Mouse (Mus musculus): Measurements from ENCODE around the gene Jak3. TPM values are rescaled to one million over a fixed set of nuclear protein-coding genes. Genes with fewer than 3 reads are reported as not detected.
A peak's percentile ranks its signal among the peaks of the same experiment; 100 is the strongest.

Jak3 gene
- polyA plus RNA-seq, 1 experiment, result 20.3 TPM

- Histone ChIP-seq H3K27ac (ENCODE audit: insufficient read depth, low read depth, low read length) (no peak overlapping the region), H3K4me3 (ENCODE audit: low read depth, low read length) (no peak overlapping the region), H3K4me1 (ENCODE audit: control insufficient read depth, insufficient read depth, insufficient read length, low read length) (peaks cover 19% of the 10 kb centered on the region), H3K27me3 (ENCODE audit: control insufficient read depth, insufficient read depth, low read length) (no peaks in the 10 kb centered on the region; the same call in 1 of the 2 replicates), H3K36me3 (ENCODE audit: control insufficient read depth, insufficient read depth, low read length) (no peaks in the 10 kb centered on the region)
- TF ChIP-seq CTCF (IDR thresholded peaks at IDR 0.05; ENCODE audit: extremely low read depth, insufficient read length, insufficient replicate concordance, low read depth, low read length) (no peak), POLR2A (IDR thresholded peaks at IDR 0.05; ENCODE audit: low read depth, low read length) (no peak)
- WGBS, result 74% methylated on average over 6 of the region's 6 CpGs
Observed at GRCm38 (mm10) chr8:71630761-71631160, 45.3 kb upstream of the Jak3 start.

- Histone ChIP-seq H3K4me1 (ENCODE audit: control insufficient read depth, insufficient read depth, insufficient read length, low read length) (peaks cover 19% of the 10 kb centered on the region), H3K27me3 (ENCODE audit: control insufficient read depth, insufficient read depth, low read length) (no peaks in the 10 kb centered on the region; the same call in 1 of the 2 replicates), H3K36me3 (ENCODE audit: control insufficient read depth, insufficient read depth, low read length) (no peaks in the 10 kb centered on the region), H3K27ac (ENCODE audit: insufficient read depth, low read depth, low read length) (no peak overlapping the region), H3K4me3 (ENCODE audit: low read depth, low read length) (no peak overlapping the region)
- 37% methylated on average over 2 of the region's 2 CpGs for WGBS
- TF ChIP-seq CTCF (IDR thresholded peaks at IDR 0.05; ENCODE audit: extremely low read depth, insufficient read length, insufficient replicate concordance, low read depth, low read length), result no peak
- no peak for TF ChIP-seq POLR2A (IDR thresholded peaks at IDR 0.05; ENCODE audit: low read depth, low read length)
Observed at GRCm38 (mm10) chr8:71631897-71632296, 44.2 kb upstream of the Jak3 start.

GRCm38 (mm10) chr8:71633164-71633563, 42.9 kb upstream of the Jak3 start:
- peaks cover 16% of the 10 kb centered on the region for H3K4me1 ChIP-seq (ENCODE audit: control insufficient read depth, insufficient read depth, insufficient read length, low read length)
- no peaks in the 10 kb centered on the region; the same call in 1 of the 2 replicates for H3K27me3 ChIP-seq (ENCODE audit: control insufficient read depth, insufficient read depth, low read length)
- TF ChIP-seq POLR2A (IDR thresholded peaks at IDR 0.05; ENCODE audit: low read depth, low read length) (no peak), CTCF (IDR thresholded peaks at IDR 0.05; ENCODE audit: extremely low read depth, insufficient read length, insufficient replicate concordance, low read depth, low read length) (peak; percentile 33; the same call in 1 of the 2 replicates)
- peak overlapping the region; percentile 18 for H3K4me3 ChIP-seq (ENCODE audit: low read depth, low read length)
- no peak overlapping the region for H3K27ac ChIP-seq (ENCODE audit: insufficient read depth, low read depth, low read length)
- WGBS, result 7% methylated on average over 19 of the region's 22 CpGs
- H3K36me3 ChIP-seq (ENCODE audit: control insufficient read depth, insufficient read depth, low read length), result no peaks in the 10 kb centered on the region

- Histone ChIP-seq H3K4me1 (ENCODE audit: control insufficient read depth, insufficient read depth, insufficient read length, low read length) (peaks cover 11% of the 10 kb centered on the region), H3K27me3 (ENCODE audit: control insufficient read depth, insufficient read depth, low read length) (no peaks in the 10 kb centered on the region; the same call in 1 of the 2 replicates), H3K36me3 (ENCODE audit: control insufficient read depth, insufficient read depth, low read length) (no peaks in the 10 kb centered on the region), H3K4me3 (ENCODE audit: low read depth, low read length) (no peak overlapping the region), H3K27ac (ENCODE audit: insufficient read depth, low read depth, low read length) (no peak overlapping the region)
- 2% methylated on average over 26 of the region's 26 CpGs for WGBS
- no peak for TF ChIP-seq CTCF (IDR thresholded peaks at IDR 0.05; ENCODE audit: extremely low read depth, insufficient read length, insufficient replicate concordance, low read depth, low read length)
- TF ChIP-seq POLR2A (IDR thresholded peaks at IDR 0.05; ENCODE audit: low read depth, low read length), result 0 out of 2 replicates have a peak, but pooled peaks have one; percentile 15
Observed at GRCm38 (mm10) chr8:71633981-71634667, 42.0 kb upstream of the Jak3 start.

- TF ChIP-seq CTCF (IDR thresholded peaks at IDR 0.05; ENCODE audit: extremely low read depth, insufficient read length, insufficient replicate concordance, low read depth, low read length) (no peak), POLR2A (IDR thresholded peaks at IDR 0.05; ENCODE audit: low read depth, low read length) (no peak)
- H3K4me3 ChIP-seq (ENCODE audit: low read depth, low read length), result no peak overlapping the region
- no peaks in the 10 kb centered on the region for H3K27me3 ChIP-seq (ENCODE audit: control insufficient read depth, insufficient read depth, low read length)
- no peak overlapping the region for H3K27ac ChIP-seq (ENCODE audit: insufficient read depth, low read depth, low read length)
- H3K4me1 ChIP-seq (ENCODE audit: control insufficient read depth, insufficient read depth, insufficient read length, low read length), result no peaks in the 10 kb centered on the region; the same call in 1 of the 2 replicates
- WGBS, result 65% methylated on average over 8 of the region's 8 CpGs
- H3K36me3 ChIP-seq (ENCODE audit: control insufficient read depth, insufficient read depth, low read length), result no peaks in the 10 kb centered on the region
Observed at GRCm38 (mm10) chr8:71637149-71638095, 38.7 kb upstream of the Jak3 start.

GRCm38 (mm10) chr8:71638321-71638720, 37.8 kb upstream of the Jak3 start:
- Histone ChIP-seq H3K27ac (ENCODE audit: insufficient read depth, low read depth, low read length) (no peak overlapping the region), H3K4me1 (ENCODE audit: control insufficient read depth, insufficient read depth, insufficient read length, low read length) (no peaks in the 10 kb centered on the region; the same call in 1 of the 2 replicates), H3K36me3 (ENCODE audit: control insufficient read depth, insufficient read depth, low read length) (no peaks in the 10 kb centered on the region), H3K4me3 (ENCODE audit: low read depth, low read length) (no peak overlapping the region), H3K27me3 (ENCODE audit: control insufficient read depth, insufficient read depth, low read length) (no peaks in the 10 kb centered on the region)
- TF ChIP-seq CTCF (IDR thresholded peaks at IDR 0.05; ENCODE audit: extremely low read depth, insufficient read length, insufficient replicate concordance, low read depth, low read length) (no peak), POLR2A (IDR thresholded peaks at IDR 0.05; ENCODE audit: low read depth, low read length) (no peak)
- 66% methylated on average over 6 of the region's 6 CpGs for WGBS

GRCm38 (mm10) chr8:71639318-71639717, 36.8 kb upstream of the Jak3 start:
- Histone ChIP-seq H3K27ac (ENCODE audit: insufficient read depth, low read depth, low read length) (no peak overlapping the region), H3K27me3 (ENCODE audit: control insufficient read depth, insufficient read depth, low read length) (no peaks in the 10 kb centered on the region), H3K4me1 (ENCODE audit: control insufficient read depth, insufficient read depth, insufficient read length, low read length) (no peaks in the 10 kb centered on the region; the same call in 1 of the 2 replicates), H3K36me3 (ENCODE audit: control insufficient read depth, insufficient read depth, low read length) (no peaks in the 10 kb centered on the region), H3K4me3 (ENCODE audit: low read depth, low read length) (no peak overlapping the region)
- 74% methylated on average over 4 of the region's 4 CpGs for WGBS
- TF ChIP-seq POLR2A (IDR thresholded peaks at IDR 0.05; ENCODE audit: low read depth, low read length), result no peak
- TF ChIP-seq CTCF (IDR thresholded peaks at IDR 0.05; ENCODE audit: extremely low read depth, insufficient read length, insufficient replicate concordance, low read depth, low read length), result no peak

All from small intestine, adult 2 months (tissue).